Mouse (Mus musculus) thymus, postnatal 4 days (tissue): ENCODE data around the gene Dclk1.

Experiments used
- DNase-seq: peaks from one replicate; pipeline ENCODE4 v3.0.0; 2021

Gene Dclk1

GRCm38 (mm10) chr3:55266091-55266490 lies 23.9 kb downstream of the Dclk1 start:
- DNase-seq: no peak

GRCm38 (mm10) chr3:55269802-55270201 lies 27.6 kb downstream of the Dclk1 start:
- DNase-seq: no peak

- DNase-seq: no peak
Observed at GRCm38 (mm10) chr3:55270345-55270744, 28.2 kb downstream of the Dclk1 start.

- no peak for DNase-seq
Observed at GRCm38 (mm10) chr3:55270920-55271319, 28.8 kb downstream of the Dclk1 start.

- DNase-seq: no peak
Observed at GRCm38 (mm10) chr3:55272536-55272935, 30.4 kb downstream of the Dclk1 start.

GRCm38 (mm10) chr3:55276446-55276845 lies 34.3 kb downstream of the Dclk1 start:
- no peak for DNase-seq

GRCm38 (mm10) chr3:55276851-55277250 lies 34.7 kb downstream of the Dclk1 start:
- DNase-seq: no peak

GRCm38 (mm10) chr3:55277829-55278228 lies 35.7 kb downstream of the Dclk1 start:
- no peak for DNase-seq

- no peak for DNase-seq
Observed at GRCm38 (mm10) chr3:55279923-55280322, 37.8 kb downstream of the Dclk1 start.

GRCm38 (mm10) chr3:55280471-55280870 lies 38.3 kb downstream of the Dclk1 start:
- no peak for DNase-seq

GRCm38 (mm10) chr3:55284215-55284614 lies 42.1 kb downstream of the Dclk1 start:
- no peak for DNase-seq

- DNase-seq: no peak
Observed at GRCm38 (mm10) chr3:55288726-55289125, 46.6 kb downstream of the Dclk1 start.

GRCm38 (mm10) chr3:55291964-55292363 lies 49.8 kb downstream of the Dclk1 start:
- DNase-seq: no peak

- DNase-seq: no peak
Observed at GRCm38 (mm10) chr3:55292783-55293430, 50.7 kb downstream of the Dclk1 start.

GRCm38 (mm10) chr3:55305653-55306052 lies 63.5 kb downstream of the Dclk1 start:
- DNase-seq: no peak

GRCm38 (mm10) chr3:55307553-55308177 lies 65.5 kb downstream of the Dclk1 start:
- no peak for DNase-seq

GRCm38 (mm10) chr3:55309961-55310360 lies 67.8 kb downstream of the Dclk1 start:
- no peak for DNase-seq

- no peak for DNase-seq
Observed at GRCm38 (mm10) chr3:55315827-55316226, 73.7 kb downstream of the Dclk1 start.

GRCm38 (mm10) chr3:55318021-55318420 lies 75.9 kb downstream of the Dclk1 start:
- DNase-seq: no peak

GRCm38 (mm10) chr3:55320572-55320971 lies 78.4 kb downstream of the Dclk1 start:
- DNase-seq: no peak

- DNase-seq: no peak
Observed at GRCm38 (mm10) chr3:55324029-55324428, 81.9 kb downstream of the Dclk1 start.

- no peak for DNase-seq
Observed at GRCm38 (mm10) chr3:55330496-55330895, 88.3 kb downstream of the Dclk1 start.

GRCm38 (mm10) chr3:55331694-55332093 lies 89.5 kb downstream of the Dclk1 start:
- DNase-seq: no peak

GRCm38 (mm10) chr3:55333511-55333910 lies 91.3 kb downstream of the Dclk1 start:
- DNase-seq: no peak

GRCm38 (mm10) chr3:55336895-55337294 lies 94.7 kb downstream of the Dclk1 start:
- no peak for DNase-seq
